18 mouse cellular contexts compared by ENCODE assay signal in the genomic region with DNA sequence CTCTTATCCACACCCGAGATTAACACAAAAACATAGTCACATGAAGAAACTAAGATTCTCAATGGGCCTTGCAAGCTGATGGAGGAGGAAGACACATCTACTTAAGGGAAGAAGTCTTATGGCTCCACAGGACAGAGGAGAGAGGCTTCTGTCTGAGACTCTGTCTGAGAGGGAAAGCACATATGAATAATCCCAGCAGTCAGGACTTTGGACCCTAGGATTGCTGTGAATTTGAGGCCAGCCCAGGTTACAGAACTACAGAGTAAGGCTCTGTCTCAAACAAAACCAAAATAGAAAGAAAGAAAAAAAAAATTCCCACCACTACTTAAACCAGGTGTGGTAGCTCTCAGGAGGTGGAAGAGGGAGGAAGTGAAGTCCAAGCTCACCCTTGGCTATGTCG.
"Had no signal": no experiment of that assay in that cellular context is flagged by ENCODE, and none has a peak within 500 bp of the region (broad histone marks: within the 10 kb centered on the region; RNA-seq: fewer than 3 reads in every experiment).

No protein-coding gene starts in this region.

- H3K27me3 ChIP-seq: limb, embryonic 12.5 days; limb, embryonic 15.5 days; midbrain, embryonic 12.5 days; midbrain, embryonic 15.5 days; neural tube, embryonic 12.5 days; neural tube, embryonic 15.5 days had no signal

- DNase-seq: left cerebral cortex, postnatal 4 days; liver, postnatal 0 days; lung, embryonic 14.5 days; retina, postnatal 1 day; right cerebral cortex, postnatal 25 days; thymus, adult 18-20 months; thymus, postnatal 36 days had no signal

- H3K27ac ChIP-seq: limb, embryonic 12.5 days; limb, embryonic 15.5 days; liver, embryonic 14.5 days; macrophage; midbrain, embryonic 12.5 days; midbrain, embryonic 15.5 days; neural tube, embryonic 12.5 days; neural tube, embryonic 15.5 days had no signal

- H3K4me1 ChIP-seq: limb, embryonic 15.5 days; midbrain, embryonic 12.5 days had no signal

- H3K36me3 ChIP-seq: limb, embryonic 12.5 days; limb, embryonic 15.5 days; midbrain, embryonic 12.5 days; midbrain, embryonic 15.5 days; neural tube, embryonic 12.5 days; neural tube, embryonic 15.5 days had no signal

- H3K9me3 ChIP-seq: limb, embryonic 12.5 days; limb, embryonic 15.5 days; midbrain, embryonic 12.5 days; midbrain, embryonic 15.5 days; neural tube, embryonic 12.5 days; neural tube, embryonic 15.5 days had no signal

- H3K9ac ChIP-seq: limb, embryonic 12.5 days; limb, embryonic 15.5 days; liver, embryonic 14.5 days; liver, postnatal 0 days; lung, embryonic 14.5 days; midbrain, embryonic 12.5 days; midbrain, embryonic 15.5 days; neural tube, embryonic 12.5 days; neural tube, embryonic 15.5 days had no signal

- H3K4me2 ChIP-seq: limb, embryonic 12.5 days; limb, embryonic 15.5 days; liver, embryonic 11.5 days; lung, embryonic 14.5 days; midbrain, embryonic 12.5 days; midbrain, embryonic 15.5 days; neural tube, embryonic 12.5 days; neural tube, embryonic 15.5 days had no signal

- ATAC-seq: inflammation-experienced regulatory T-cells, adult 6 months; liver, postnatal 0 days; lung, postnatal 0 days; midbrain, embryonic 15.5 days had no signal

- H3K4me3 ChIP-seq: limb, embryonic 12.5 days; limb, embryonic 15.5 days; midbrain, embryonic 12.5 days; midbrain, embryonic 15.5 days; neural tube, embryonic 12.5 days; neural tube, embryonic 15.5 days had no signal
